Mouse (Mus musculus) bone marrow macrophage, adult 2 months (primary cell): ENCODE measurements at regions not wholly inside any gene's neighbourhood (a gene's known extent, or its start where the extent isn't known, plus 50 kb on each side); places are given as distances from the start of the nearest gene placed in this dataset.

Experiments
- CTCF ChIP-seq: IDR thresholded peaks from 2 replicates; pipeline ENCODE4 v1.5.1; 2012; ENCODE audit warnings: low read depth, mild to moderate bottlenecking, low read length, moderate library complexity
- POLR2A ChIP-seq: IDR thresholded peaks from 2 replicates; pipeline ENCODE4 v1.6.1; 2012; ENCODE audit warnings: mild to moderate bottlenecking, low read depth, low read length, borderline replicate concordance

GRCm38 (mm10) chr6:6457726-6458125 is 120.7 kb downstream of the Sem1 start:
- TF ChIP-seq POLR2A (no peak), CTCF (no peak)
